Mouse (Mus musculus): ENCODE data around the gene Mapk10. TPM values are rescaled to one million over a fixed set of nuclear protein-coding genes. Genes with fewer than 3 reads are reported as not detected.

Gene Mapk10
- polyA plus RNA-seq, 1 experiment from 2014 or later = 86.2 TPM

DNA sequence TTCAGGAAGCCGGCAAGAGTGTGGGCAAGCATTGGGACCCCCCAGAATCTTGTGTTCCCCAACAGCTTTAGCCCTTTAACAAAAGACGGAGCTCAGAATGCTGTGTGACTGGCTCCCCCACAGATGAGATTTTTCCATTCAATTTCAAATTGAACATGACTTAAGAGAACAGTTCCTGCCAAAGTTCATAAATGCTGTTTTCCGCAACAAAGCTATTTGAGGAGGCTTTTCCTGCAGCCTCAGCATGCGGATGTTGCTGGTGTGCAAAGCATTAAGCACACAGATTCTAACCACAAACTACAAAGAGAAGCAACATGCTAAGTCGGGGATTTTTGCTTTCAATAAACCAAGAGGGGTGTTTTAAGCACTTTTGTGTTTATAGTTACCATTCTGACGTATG, 281.0 kb downstream of the Mapk10 start:
- H3K27me3 ChIP-seq = no peaks in the 10 kb centered on the region
- H3K9ac ChIP-seq = no peak overlapping the region
- H3K4me2 ChIP-seq = no peak overlapping the region
- H3K4me3 ChIP-seq = no peak overlapping the region
- H3K27ac ChIP-seq (replicated peaks) = no peak overlapping the region; the same call in 1 of the 2 replicates
- H3K9me3 ChIP-seq = no peaks in the 10 kb centered on the region
- no peak for ATAC-seq (ENCODE audit: low FRiP score, low read depth)
- 62% methylated on average over 6 of the region's 6 CpGs for WGBS
- H3K4me1 ChIP-seq (replicated peaks) = no peaks in the 10 kb centered on the region
- peaks cover 3% of the 10 kb centered on the region; the same call in 1 of the 2 replicates for H3K36me3 ChIP-seq

- Histone ChIP-seq H3K4me3 (no peak overlapping the region), H3K27ac (replicated peaks) (no peak overlapping the region), H3K9me3 (no peaks in the 10 kb centered on the region), H3K4me1 (replicated peaks) (no peaks in the 10 kb centered on the region), H3K27me3 (no peaks in the 10 kb centered on the region), H3K36me3 (peaks cover 24% of the 10 kb centered on the region), H3K9ac (no peak overlapping the region), H3K4me2 (no peak overlapping the region)
- no peak for ATAC-seq (ENCODE audit: low FRiP score, low read depth)
- 70% methylated on average over 5 of the region's 5 CpGs for WGBS
These were observed 284.3 kb downstream of the Mapk10 start for GRCm38 (mm10) chr5:102926786-102927185.

DNA sequence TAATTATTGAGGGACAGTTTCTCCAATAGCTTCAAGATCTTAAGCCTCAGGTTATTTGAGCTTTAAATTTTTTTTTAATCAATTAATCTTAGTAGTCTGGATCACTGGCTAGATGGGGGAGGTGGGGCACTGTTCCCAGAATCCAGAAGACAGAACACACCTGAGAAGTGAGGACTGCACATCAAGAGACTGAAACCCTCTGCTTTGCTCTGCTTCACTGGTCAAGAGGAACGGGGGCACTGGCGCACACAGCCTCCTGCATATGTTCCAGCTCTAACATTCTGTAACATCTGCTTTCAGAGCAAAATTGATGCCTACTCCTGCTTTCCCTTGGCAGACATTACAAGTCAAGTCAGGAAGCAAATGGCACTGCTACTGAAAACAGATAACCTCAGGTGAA, 290.9 kb downstream of the Mapk10 start:
- H3K4me2 ChIP-seq = no peak overlapping the region
- no peak overlapping the region for H3K9ac ChIP-seq
- H3K27me3 ChIP-seq = no peaks in the 10 kb centered on the region
- no peak for ATAC-seq (ENCODE audit: low FRiP score, low read depth)
- 78% methylated on average over 2 of the region's 2 CpGs for WGBS
- H3K4me1 ChIP-seq (replicated peaks) = no peaks in the 10 kb centered on the region
- no peaks in the 10 kb centered on the region for H3K9me3 ChIP-seq
- H3K4me3 ChIP-seq = no peak overlapping the region
- peaks cover 25% of the 10 kb centered on the region for H3K36me3 ChIP-seq
- H3K27ac ChIP-seq (replicated peaks) = no peak overlapping the region

GRCm38 (mm10) chr5:102905441-102906211, 305.5 kb downstream of the Mapk10 start:
- H3K36me3 ChIP-seq = no peaks in the 10 kb centered on the region
- H3K9me3 ChIP-seq = no peaks in the 10 kb centered on the region
- H3K4me1 ChIP-seq (replicated peaks) = peaks cover 4% of the 10 kb centered on the region
- no peak overlapping the region for H3K9ac ChIP-seq
- no peak overlapping the region for H3K4me3 ChIP-seq
- no peak for ATAC-seq (ENCODE audit: low FRiP score, low read depth)
- no peaks in the 10 kb centered on the region for H3K27me3 ChIP-seq
- H3K27ac ChIP-seq (replicated peaks) = 0 out of 2 replicates have a peak overlapping the region, but pooled peaks have one; percentile 25
- 48% methylated on average over 13 of the region's 13 CpGs for WGBS
- no peak overlapping the region for H3K4me2 ChIP-seq

DNA sequence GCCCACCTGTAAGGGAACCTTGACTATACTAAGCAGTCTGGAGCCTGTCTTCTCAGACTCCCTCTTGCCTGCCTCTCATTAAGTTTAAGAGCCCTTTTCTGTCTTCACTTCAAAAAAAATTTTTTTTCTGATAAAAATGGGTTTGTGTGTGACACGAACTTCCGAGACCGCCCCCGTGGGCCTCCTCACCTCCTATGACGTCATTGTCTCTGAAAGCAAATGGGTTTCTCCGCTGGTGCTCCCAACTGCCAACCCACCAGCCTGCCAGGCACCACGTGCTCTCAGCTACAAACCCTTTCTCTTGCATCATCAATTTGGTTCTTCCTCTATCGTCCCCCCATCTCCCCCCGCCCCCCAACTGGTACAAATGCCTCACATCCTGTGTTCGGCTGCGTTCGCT, 307.1 kb downstream of the Mapk10 start:
- no peaks in the 10 kb centered on the region for H3K27me3 ChIP-seq
- H3K4me1 ChIP-seq (replicated peaks) = peaks cover 4% of the 10 kb centered on the region
- no peak overlapping the region for H3K4me3 ChIP-seq
- WGBS = 86% methylated on average over 12 of the region's 12 CpGs
- ATAC-seq (ENCODE audit: low FRiP score, low read depth) = no peak
- H3K9me3 ChIP-seq = no peaks in the 10 kb centered on the region
- no peak overlapping the region for H3K27ac ChIP-seq (replicated peaks)
- H3K9ac ChIP-seq = no peak overlapping the region
- H3K36me3 ChIP-seq = no peaks in the 10 kb centered on the region
- no peak overlapping the region for H3K4me2 ChIP-seq

DNA sequence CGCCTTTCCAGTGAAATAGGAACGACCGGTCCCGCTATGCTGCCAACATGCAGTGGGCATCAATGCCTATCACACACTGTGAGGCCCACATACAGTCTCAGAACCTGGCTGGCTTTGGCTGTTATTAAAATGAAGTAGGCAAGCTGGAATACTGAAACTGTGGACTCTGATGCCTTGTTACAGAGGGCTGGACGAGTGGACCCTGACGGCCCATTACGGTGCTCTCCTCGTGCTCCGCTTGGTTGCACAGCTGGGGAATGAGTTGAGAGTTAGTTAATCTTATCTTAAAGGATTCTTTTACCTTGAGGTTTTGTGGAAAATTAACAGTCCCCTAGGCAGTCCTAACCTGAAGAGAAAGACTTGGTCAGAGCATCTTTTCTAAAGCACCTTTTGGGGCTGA, 307.6 kb downstream of the Mapk10 start:
- H3K27ac ChIP-seq (replicated peaks) = no peak overlapping the region
- no peak overlapping the region for H3K4me2 ChIP-seq
- no peaks in the 10 kb centered on the region for H3K36me3 ChIP-seq
- ATAC-seq (ENCODE audit: low FRiP score, low read depth) = no peak
- H3K9me3 ChIP-seq = no peaks in the 10 kb centered on the region
- WGBS = 82% methylated on average over 9 of the region's 9 CpGs
- H3K27me3 ChIP-seq = no peaks in the 10 kb centered on the region
- peaks cover 6% of the 10 kb centered on the region for H3K4me1 ChIP-seq (replicated peaks)
- H3K4me3 ChIP-seq = no peak overlapping the region
- H3K9ac ChIP-seq = no peak overlapping the region

GRCm38 (mm10) chr5:102901176-102901575, 310.0 kb downstream of the Mapk10 start:
- no peaks in the 10 kb centered on the region for H3K9me3 ChIP-seq
- H3K36me3 ChIP-seq = no peaks in the 10 kb centered on the region
- H3K27me3 ChIP-seq = no peaks in the 10 kb centered on the region
- H3K27ac ChIP-seq (replicated peaks) = no peak overlapping the region
- peaks cover 6% of the 10 kb centered on the region for H3K4me1 ChIP-seq (replicated peaks)
- H3K4me3 ChIP-seq = no peak overlapping the region
- no peak overlapping the region for H3K9ac ChIP-seq
- ATAC-seq (ENCODE audit: low FRiP score, low read depth) = no peak
- WGBS = 72% methylated on average over 5 of the region's 5 CpGs
- no peak overlapping the region for H3K4me2 ChIP-seq

- no peaks in the 10 kb centered on the region for H3K9me3 ChIP-seq
- H3K36me3 ChIP-seq = no peaks in the 10 kb centered on the region
- no peak overlapping the region for H3K9ac ChIP-seq
- H3K27me3 ChIP-seq = no peaks in the 10 kb centered on the region
- H3K4me2 ChIP-seq = no peak overlapping the region
- no peak overlapping the region for H3K27ac ChIP-seq (replicated peaks)
- 0 out of 2 replicates have a peak, but pooled peaks cover 2% of the 10 kb centered on the region for H3K4me1 ChIP-seq (replicated peaks)
- no peak for ATAC-seq (ENCODE audit: low FRiP score, low read depth)
- 55% methylated on average over 6 of the region's 6 CpGs for WGBS
- no peak overlapping the region for H3K4me3 ChIP-seq
These were observed 311.4 kb downstream of the Mapk10 start for GRCm38 (mm10) chr5:102899680-102900215.

DNA sequence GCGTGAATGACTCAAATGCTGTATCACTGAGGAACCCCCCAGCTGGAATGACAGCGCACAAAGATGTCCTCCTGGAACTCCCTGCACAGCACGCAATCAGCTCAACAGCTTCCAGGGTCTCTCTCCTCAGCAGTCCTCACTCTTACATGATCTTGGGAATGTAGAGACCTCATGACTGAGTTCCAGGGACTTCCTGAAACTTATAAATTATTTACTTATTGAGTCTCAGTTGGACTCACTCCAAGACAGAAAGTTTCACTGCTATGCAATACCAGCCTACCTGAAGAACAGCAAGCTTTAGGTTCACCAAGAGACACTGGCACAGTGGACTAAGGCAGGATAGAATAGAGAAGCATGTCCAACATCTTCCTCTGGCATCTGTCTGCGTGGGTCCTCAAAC, 312.8 kb downstream of the Mapk10 start:
- no peak overlapping the region for H3K9ac ChIP-seq
- 92% methylated on average over 4 of the region's 4 CpGs for WGBS
- H3K36me3 ChIP-seq = no peaks in the 10 kb centered on the region
- H3K9me3 ChIP-seq = no peaks in the 10 kb centered on the region
- no peak overlapping the region for H3K4me3 ChIP-seq
- H3K27ac ChIP-seq (replicated peaks) = no peak overlapping the region
- H3K27me3 ChIP-seq = no peaks in the 10 kb centered on the region
- ATAC-seq (ENCODE audit: low FRiP score, low read depth) = no peak
- 0 out of 2 replicates have a peak, but pooled peaks cover 2% of the 10 kb centered on the region for H3K4me1 ChIP-seq (replicated peaks)
- H3K4me2 ChIP-seq = no peak overlapping the region

GRCm38 (mm10) chr5:102892226-102892625, 318.9 kb downstream of the Mapk10 start:
- no peaks in the 10 kb centered on the region for H3K27me3 ChIP-seq
- H3K36me3 ChIP-seq = peaks cover 4% of the 10 kb centered on the region; the same call in 1 of the 2 replicates
- H3K4me3 ChIP-seq = no peak overlapping the region
- 0 out of 2 replicates have a peak, but pooled peaks cover 4% of the 10 kb centered on the region for H3K4me1 ChIP-seq (replicated peaks)
- no peak for ATAC-seq (ENCODE audit: low FRiP score, low read depth)
- H3K9ac ChIP-seq = no peak overlapping the region
- H3K27ac ChIP-seq (replicated peaks) = no peak overlapping the region
- no peaks in the 10 kb centered on the region for H3K9me3 ChIP-seq
- WGBS = 96% methylated on average over 11 of the region's 11 CpGs
- H3K4me2 ChIP-seq = no peak overlapping the region

DNA sequence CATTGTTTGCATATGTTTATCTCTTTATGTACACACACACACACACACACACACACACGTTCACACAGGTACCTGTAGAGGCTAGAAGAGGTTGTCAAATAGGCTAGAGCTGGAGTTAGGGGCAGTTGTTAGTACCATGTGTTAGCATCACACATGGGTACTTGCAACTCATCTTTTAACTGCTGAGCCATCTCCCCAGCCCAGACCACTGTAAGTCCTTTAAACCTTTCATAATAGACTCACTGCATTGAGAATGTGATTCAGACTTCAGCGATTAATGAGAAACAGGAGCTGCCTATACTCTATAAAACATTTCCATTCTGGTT, 322.0 kb downstream of the Mapk10 start:
- no peak for ATAC-seq (ENCODE audit: low FRiP score, low read depth)
- Histone ChIP-seq H3K4me3 (no peak overlapping the region), H3K9ac (no peak overlapping the region), H3K27me3 (no peaks in the 10 kb centered on the region), H3K4me2 (no peak overlapping the region), H3K9me3 (no peaks in the 10 kb centered on the region), H3K27ac (replicated peaks) (peak overlapping the region; percentile 63; the same call in 1 of the 2 replicates), H3K4me1 (replicated peaks) (0 out of 2 replicates have a peak, but pooled peaks cover 4% of the 10 kb centered on the region), H3K36me3 (peaks cover 4% of the 10 kb centered on the region; the same call in 1 of the 2 replicates)
- WGBS = 88% methylated on average over 2 of the region's 2 CpGs

GRCm38 (mm10) chr5:102888482-102889162, 322.5 kb downstream of the Mapk10 start:
- no peak overlapping the region for H3K9ac ChIP-seq
- 67% methylated on average over 14 of the region's 14 CpGs for WGBS
- no peak overlapping the region for H3K4me3 ChIP-seq
- H3K4me1 ChIP-seq (replicated peaks) = 0 out of 2 replicates have a peak, but pooled peaks cover 4% of the 10 kb centered on the region
- peak overlapping the region; percentile 63 for H3K27ac ChIP-seq (replicated peaks)
- peaks cover 4% of the 10 kb centered on the region; the same call in 1 of the 2 replicates for H3K36me3 ChIP-seq
- no peaks in the 10 kb centered on the region for H3K27me3 ChIP-seq
- ATAC-seq (ENCODE audit: low FRiP score, low read depth) = peak; percentile 48; the same call in 1 of the 2 replicates
- H3K4me2 ChIP-seq = no peak overlapping the region
- H3K9me3 ChIP-seq = no peaks in the 10 kb centered on the region
